Mouse (Mus musculus): Measurements from ENCODE around the gene Tnfaip8l3. TPM values are rescaled to one million over a fixed set of nuclear protein-coding genes. Genes with fewer than 3 reads are reported as not detected.
A peak's percentile ranks its signal among the peaks of the same experiment; 100 is the strongest.

The Tnfaip8l3 gene
- polyA plus RNA-seq, 2 experiments = 0.13 to 0.14 TPM

GRCm38 (mm10) chr9:53975122-53975518 is 93.1 kb downstream of the Tnfaip8l3 start, which contains the start of gene Elmod1:
TSS of gene Elmod1 (minus strand) at chr9:53975301.
- Histone ChIP-seq H3K27me3 (ENCODE audit: control insufficient read depth, insufficient read depth, low read length) (peaks cover 28% of the 10 kb centered on the region), H3K4me1 (replicated peaks; ENCODE audit: control insufficient read depth in 2 of 2, insufficient read depth in 2 of 2, low read length in 1 of 2) (no peaks in the 10 kb centered on the region), H3K36me3 (replicated peaks; ENCODE audit: control insufficient read depth, insufficient read depth, low read depth) (no peaks in the 10 kb centered on the region), H3K4me2 (ENCODE audit: low read depth) (peak within 1 kb of the TSS; percentile 33), H3K9me3 (ENCODE audit: control insufficient read depth, low read length) (no peaks in the 10 kb centered on the region), H3K9ac (replicated peaks) (no peak within 1 kb of the TSS), H3K4me3 (ENCODE audit: insufficient read depth in 1 of 2, low read depth in 2 of 2, low read length in 2 of 2) (peak within 1 kb of the TSS; percentile 4 to 30; a peak in 2 of 4 replicates), H3K27ac (no peak within 1 kb of the TSS)
- no peak for TF ChIP-seq EP300 (IDR thresholded peaks at IDR 0.05; ENCODE audit: low read depth)
- no peak for TF ChIP-seq CTCF (IDR thresholded peaks at IDR 0.05; ENCODE audit: low read depth)
- WGBS (ENCODE audit: insufficient replicate concordance) = 2% methylated on average over 35 of the region's 36 CpGs
- no peak for ATAC-seq (ENCODE audit: insufficient read depth)
- DNase-seq (ENCODE audit: low read depth in 3 of 3, low spot score in 3 of 3) = no peak

- TF ChIP-seq CTCF (IDR thresholded peaks at IDR 0.05; ENCODE audit: low read depth) (no peak), EP300 (IDR thresholded peaks at IDR 0.05; ENCODE audit: low read depth) (no peak)
- no peaks in the 10 kb centered on the region for H3K9me3 ChIP-seq (ENCODE audit: control insufficient read depth, low read length)
- ATAC-seq (ENCODE audit: insufficient read depth) = no peak
- H3K4me2 ChIP-seq (ENCODE audit: low read depth) = peak overlapping the region; percentile 33
- no peaks in the 10 kb centered on the region for H3K4me1 ChIP-seq (replicated peaks; ENCODE audit: control insufficient read depth in 2 of 2, insufficient read depth in 2 of 2, low read length in 1 of 2)
- no peaks in the 10 kb centered on the region for H3K36me3 ChIP-seq (replicated peaks; ENCODE audit: control insufficient read depth, insufficient read depth, low read depth)
- DNase-seq (ENCODE audit: low read depth in 3 of 3, low spot score in 3 of 3) = no peak
- no peak overlapping the region for H3K27ac ChIP-seq
- H3K27me3 ChIP-seq (ENCODE audit: control insufficient read depth, insufficient read depth, low read length) = peaks cover 28% of the 10 kb centered on the region
- WGBS (ENCODE audit: insufficient replicate concordance) = 2% methylated on average over 42 of the region's 42 CpGs
- no peak overlapping the region for H3K9ac ChIP-seq (replicated peaks)
- H3K4me3 ChIP-seq (ENCODE audit: insufficient read depth in 1 of 2, low read depth in 2 of 2, low read length in 2 of 2) = peak overlapping the region; percentile 4 to 30; a peak in 2 of 4 replicates
Observed at GRCm38 (mm10) chr9:53974328-53975121, 93.7 kb downstream of the Tnfaip8l3 start.

- Histone ChIP-seq H3K36me3 (replicated peaks; ENCODE audit: control insufficient read depth, insufficient read depth, low read depth) (no peaks in the 10 kb centered on the region), H3K4me1 (replicated peaks; ENCODE audit: control insufficient read depth in 2 of 2, insufficient read depth in 2 of 2, low read length in 1 of 2) (no peaks in the 10 kb centered on the region), H3K9ac (replicated peaks) (no peak overlapping the region), H3K4me2 (ENCODE audit: low read depth) (no peak overlapping the region), H3K27me3 (ENCODE audit: control insufficient read depth, insufficient read depth, low read length) (peaks cover 28% of the 10 kb centered on the region), H3K27ac (no peak overlapping the region), H3K4me3 (ENCODE audit: insufficient read depth in 1 of 2, low read depth in 2 of 2, low read length in 2 of 2) (no peak overlapping the region), H3K9me3 (ENCODE audit: control insufficient read depth, low read length) (no peaks in the 10 kb centered on the region)
- TF ChIP-seq EP300 (IDR thresholded peaks at IDR 0.05; ENCODE audit: low read depth) (no peak), CTCF (IDR thresholded peaks at IDR 0.05; ENCODE audit: low read depth) (no peak)
- ATAC-seq (ENCODE audit: insufficient read depth) (no peak), DNase-seq (ENCODE audit: low read depth in 3 of 3, low spot score in 3 of 3) (no peak)
- 22% methylated on average over 13 of the region's 13 CpGs for WGBS (ENCODE audit: insufficient replicate concordance)
Observed at GRCm38 (mm10) chr9:53973929-53974327, 94.3 kb downstream of the Tnfaip8l3 start.

Other genes with a start within 250 kb of the Tnfaip8l3 start
- gene Sln, start 218.2 kb downstream of the Tnfaip8l3 start, polyA plus RNA-seq (2012; rRNA removed) = not detected in 2 replicates
- gene Sln, start 218.2 kb downstream of the Tnfaip8l3 start, polyA plus RNA-seq (2014; fragmentation: Nextera tagmentation; extraction: Ambion mirVana) = 0.10 TPM in 1 of 2 replicates, not detected in the other
- gene Elmod1, start 93.1 kb downstream of the Tnfaip8l3 start, polyA plus RNA-seq (2012; rRNA removed) = 0.03 and 0.08 TPM in 2 replicates
- gene Elmod1, start 93.1 kb downstream of the Tnfaip8l3 start, polyA plus RNA-seq (2014; fragmentation: Nextera tagmentation; extraction: Ambion mirVana) = not detected in 2 replicates
- gene Cyp19a1, start 199.7 kb upstream of the Tnfaip8l3 start, polyA plus RNA-seq (2012; rRNA removed) = not detected in 2 replicates
- gene Cyp19a1, start 199.7 kb upstream of the Tnfaip8l3 start, polyA plus RNA-seq (2014; fragmentation: Nextera tagmentation; extraction: Ambion mirVana) = not detected in 2 replicates
- gene Gldn, start 218.1 kb upstream of the Tnfaip8l3 start, polyA plus RNA-seq (2012; rRNA removed) = not detected in 2 replicates
- gene Gldn, start 218.1 kb upstream of the Tnfaip8l3 start, polyA plus RNA-seq (2014; fragmentation: Nextera tagmentation; extraction: Ambion mirVana) = not detected in 2 replicates